Mouse (Mus musculus) neural tube, embryonic 11.5 days (tissue): ENCODE results near the gene Ifit3. TPM values are rescaled to one million over a fixed set of nuclear protein-coding genes. Genes with fewer than 3 reads are reported as not detected.

ENCODE experiments used
- ATAC-seq: fragments of 200-750 bp; cut with Nextera tagmentation; 2 replicates; pipeline ENCODE4 v1.8.0; 2017; ENCODE audit warnings: moderate number of reproducible peaks, mild to moderate bottlenecking, moderate TSS enrichment, moderate library complexity; ENCODE audit not compliant: insufficient read depth, low FRiP score, low TSS enrichment
- DNase-seq: peaks from one replicate; pipeline ENCODE4 v3.0.0-alpha.2; 2015; ENCODE audit warnings: low spot score
- H3K27ac ChIP-seq: fragments of 300-500 bp; sonication (generic); 2 replicates; pipeline ENCODE4 v1.5.1; 2014; ENCODE audit warnings: low read depth, mild to moderate bottlenecking, low read length
- H3K27me3 ChIP-seq: fragments of 300-500 bp; sonication (generic); 2 replicates; pipeline ENCODE4 v1.6.1; 2014; ENCODE audit warnings: mild to moderate bottlenecking, low read length, mixed read lengths; ENCODE audit not compliant: control insufficient read depth, insufficient read depth
- H3K36me3 ChIP-seq: fragments of 300-500 bp; sonication (generic); 2 replicates; pipeline ENCODE4 v1.6.1; 2014; ENCODE audit warnings: mild to moderate bottlenecking, low read length, moderate library complexity, mixed read lengths; ENCODE audit not compliant: control insufficient read depth, insufficient read depth
- H3K4me1 ChIP-seq: fragments of 300-500 bp; sonication (generic); 2 replicates; pipeline ENCODE4 v1.6.1; 2014; ENCODE audit warnings: low read length, mixed read lengths; ENCODE audit not compliant: control insufficient read depth, insufficient read depth
- H3K4me2 ChIP-seq: fragments of 300-500 bp; sonication (generic); 2 replicates; pipeline ENCODE4 v1.6.1; 2014; ENCODE audit warnings: low read depth, mild to moderate bottlenecking, moderate library complexity
- H3K4me3 ChIP-seq: fragments of 300-500 bp; sonication (generic); 2 replicates; pipeline ENCODE4 v1.5.1; 2014; ENCODE audit warnings: low read depth, low read length
- H3K9ac ChIP-seq: fragments of 300-500 bp; sonication (generic); 2 replicates; pipeline ENCODE4 v1.6.1; 2014; ENCODE audit warnings: mild to moderate bottlenecking, low read length
- H3K9me3 ChIP-seq: fragments of 300-500 bp; sonication (generic); 2 replicates; pipeline ENCODE4 v1.6.1; 2016; ENCODE audit warnings: low read length; ENCODE audit not compliant: control insufficient read depth
- WGBS: fragments of 180-500 bp; shearing (Covaris S2); extraction: QIAGEN DNeasy Blood & Tissue Kit; methylation state at CpG from one replicate; pipeline ENCODE4 v1.1.7; 2014; 5-methylcytosine and 5-hydroxymethylcytosine counted together
- polyA plus RNA-seq: library from polyadenylated mRNA; unstranded; fragments of >200 nt; fragmentation: Nextera tagmentation; extraction: Ambion mirVana; gene quantifications from 2 replicates; pipeline ENCODE4 v1.2.1, GENCODE M21; 2014

Gene Ifit3
- polyA plus RNA-seq, 1 experiment from 2014 or later: 0.34 TPM

DNA sequence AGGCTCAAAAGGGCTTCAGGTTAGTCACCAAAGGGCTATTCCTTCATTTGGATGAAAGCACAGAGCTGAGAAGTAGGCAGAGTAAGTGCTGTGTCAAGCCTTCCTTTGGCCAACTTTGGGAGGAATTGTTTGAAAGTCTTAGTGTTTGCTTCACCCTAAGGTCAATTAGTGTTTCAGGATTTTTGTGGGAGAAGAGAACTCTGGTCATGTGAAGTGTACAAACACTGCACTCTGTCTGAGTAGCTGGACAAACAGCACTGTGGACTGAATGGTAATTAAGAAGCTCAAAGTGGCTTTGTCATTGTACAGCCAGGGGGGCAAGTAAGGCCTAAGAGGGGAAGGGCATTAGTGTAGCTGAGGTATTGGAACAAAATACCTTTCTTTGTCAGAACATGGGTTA is 48.2 kb downstream of the Ifit3 start:
- no peaks in the 10 kb centered on the region for H3K9me3 ChIP-seq
- DNase-seq (no peak), ATAC-seq (no peak)
- H3K27me3 ChIP-seq: no peaks in the 10 kb centered on the region
- no peaks in the 10 kb centered on the region for H3K4me1 ChIP-seq
- H3K27ac ChIP-seq: no peak overlapping the region
- H3K36me3 ChIP-seq: no peaks in the 10 kb centered on the region
- H3K4me2 ChIP-seq: no peak overlapping the region
- no peak overlapping the region for H3K9ac ChIP-seq
- no peak overlapping the region for H3K4me3 ChIP-seq

DNA sequence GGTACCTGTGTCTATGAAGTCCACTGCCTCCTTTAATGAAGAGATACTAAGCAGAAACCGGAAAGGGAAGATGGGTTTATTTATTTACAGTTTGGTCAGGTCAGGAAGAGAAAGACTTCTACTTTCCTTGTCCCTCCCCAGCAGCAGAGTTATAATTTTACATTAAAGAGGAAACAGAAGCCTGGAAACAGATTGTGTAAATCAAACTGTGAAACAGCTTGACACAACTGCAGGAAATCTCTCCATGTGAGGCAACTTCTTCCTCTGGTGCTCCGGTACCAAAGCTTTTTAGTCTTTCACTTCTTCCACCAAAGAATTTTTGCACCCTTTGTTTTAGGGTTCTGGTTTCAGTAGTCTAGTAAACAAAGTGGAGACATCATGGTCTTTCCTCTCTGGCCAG is 50.2 kb downstream of the Ifit3 start:
- Histone ChIP-seq H3K4me2 (no peak overlapping the region), H3K9ac (no peak overlapping the region), H3K4me1 (no peaks in the 10 kb centered on the region), H3K4me3 (no peak overlapping the region), H3K9me3 (no peaks in the 10 kb centered on the region), H3K27ac (no peak overlapping the region), H3K27me3 (no peaks in the 10 kb centered on the region), H3K36me3 (no peaks in the 10 kb centered on the region)
- WGBS: 77% methylated on average over 2 of the region's 2 CpGs
- no peak for DNase-seq
- no peak for ATAC-seq

DNA sequence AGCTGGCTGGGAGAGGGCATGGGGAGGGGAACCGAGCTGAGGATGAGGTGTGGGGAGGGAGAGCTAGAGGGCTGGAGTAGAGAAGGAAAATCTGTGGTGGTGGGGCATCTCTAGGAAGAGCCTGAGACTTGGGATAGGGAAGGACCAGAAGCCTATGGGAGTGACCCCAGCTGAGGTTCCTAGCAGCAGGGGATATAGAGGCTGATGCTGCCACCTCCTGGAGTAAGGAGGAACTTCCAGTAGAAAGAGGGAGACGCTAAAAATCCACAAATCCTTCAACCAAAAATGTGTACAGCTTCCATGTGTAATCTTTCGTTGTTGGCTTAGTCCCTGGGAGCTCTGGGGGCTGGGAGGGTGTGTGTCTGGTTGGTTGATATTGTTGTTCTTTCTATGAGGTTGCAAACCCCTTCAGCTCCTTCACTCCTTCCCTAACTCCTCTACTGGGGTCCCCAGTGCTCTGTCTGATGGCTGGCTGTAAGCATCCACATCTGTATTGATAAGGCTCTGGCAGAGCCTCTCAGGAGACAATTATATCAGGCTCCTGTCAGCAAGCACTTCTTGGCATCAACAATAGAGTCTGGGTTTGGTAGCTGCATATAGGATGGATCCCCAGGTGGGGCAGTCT is 53.7 kb downstream of the Ifit3 start:
- no peaks in the 10 kb centered on the region for H3K36me3 ChIP-seq
- WGBS: 12% methylated on average over 3 of the region's 3 CpGs
- no peak overlapping the region for H3K27ac ChIP-seq
- DNase-seq (peak; percentile 30), ATAC-seq (peak; percentile 60; the same call in 1 of the 2 replicates)
- no peaks in the 10 kb centered on the region for H3K9me3 ChIP-seq
- H3K4me3 ChIP-seq: no peak overlapping the region
- no peaks in the 10 kb centered on the region for H3K4me1 ChIP-seq
- H3K9ac ChIP-seq: no peak overlapping the region
- no peak overlapping the region for H3K4me2 ChIP-seq
- H3K27me3 ChIP-seq: no peaks in the 10 kb centered on the region

Other genes starting within 250 kb of the Ifit3 start
- 2.0 and 3.1 TPM in 2 replicates for gene Ch25h, start 108.4 kb upstream of the Ifit3 start, polyA plus RNA-seq
- 26.5 and 27.5 TPM in 2 replicates for gene Lipa, start 56.1 kb upstream of the Ifit3 start, polyA plus RNA-seq
- gene Ifit2, start 32.8 kb upstream of the Ifit3 start, polyA plus RNA-seq: 4.3 and 4.8 TPM in 2 replicates
- gene Ifit1bl1, start 18.4 kb downstream of the Ifit3 start, polyA plus RNA-seq: 0.11 and 0.22 TPM in 2 replicates
- gene Ifit3b, start 24.4 kb downstream of the Ifit3 start, polyA plus RNA-seq: not detected in 2 replicates
- gene Ifit1bl2, start 57.2 kb downstream of the Ifit3 start, polyA plus RNA-seq: 0.11 TPM in 1 of 2 replicates, not detected in the other
- 0.11 TPM in 1 of 2 replicates, not detected in the other for gene Ifit1, start 57.3 kb downstream of the Ifit3 start, polyA plus RNA-seq
- 1.3 and 2.0 TPM in 2 replicates for gene Slc16a12, start 163.8 kb downstream of the Ifit3 start, polyA plus RNA-seq